Comparison of ENCODE assay signal across 24 mouse cellular contexts in genomic region chr9:95525376-95525775, GRCm38 (mm10). TPM values are rescaled to one million over a fixed set of nuclear protein-coding genes. Genes with fewer than 3 reads are reported as not detected.
"Had no signal": no experiment of that assay in that cellular context is flagged by ENCODE, and none has a peak within 500 bp of the region (broad histone marks: within the 10 kb centered on the region; RNA-seq: fewer than 3 reads in every experiment).

No protein-coding gene starts in this region.

- DNase-seq: liver, embryonic 13.5 days; lung, adult 18-20 months; lung, adult 2 months; lung, postnatal 36 days had no signal

- H3K27ac ChIP-seq: left cerebral cortex, adult 2 months; limb, embryonic 13.5 days; limb, embryonic 15.5 days; liver, embryonic 12.5 days; liver, embryonic 13.5 days; liver, embryonic 14.5 days; liver, embryonic 15.5 days; lung, embryonic 15.5 days; macrophage; midbrain, embryonic 10.5 days; midbrain, embryonic 12.5 days; midbrain, embryonic 13.5 days; midbrain, embryonic 15.5 days; neural tube, embryonic 12.5 days had no signal

- H3K27me3 ChIP-seq: limb, embryonic 13.5 days; limb, embryonic 15.5 days; liver, embryonic 12.5 days; liver, embryonic 13.5 days; liver, embryonic 15.5 days; lung, embryonic 15.5 days; midbrain, embryonic 12.5 days; midbrain, embryonic 13.5 days; midbrain, embryonic 15.5 days; neural tube, embryonic 12.5 days had no signal

- H3K4me1 ChIP-seq: limb, embryonic 13.5 days; limb, embryonic 15.5 days; lung, embryonic 15.5 days; midbrain, embryonic 10.5 days; midbrain, embryonic 12.5 days; midbrain, embryonic 13.5 days; midbrain, embryonic 15.5 days; neural tube, embryonic 12.5 days had no signal

- H3K4me2 ChIP-seq: limb, embryonic 13.5 days; limb, embryonic 15.5 days; liver, embryonic 11.5 days; liver, embryonic 12.5 days; liver, embryonic 13.5 days; liver, embryonic 15.5 days; lung, embryonic 14.5 days; lung, embryonic 15.5 days; midbrain, embryonic 11.5 days; midbrain, embryonic 12.5 days; midbrain, embryonic 13.5 days; midbrain, embryonic 15.5 days; neural tube, embryonic 12.5 days had no signal

- H3K4me3 ChIP-seq: left cerebral cortex, adult 2 months; limb, embryonic 13.5 days; limb, embryonic 15.5 days; liver, embryonic 12.5 days; liver, embryonic 13.5 days; liver, embryonic 15.5 days; lung, embryonic 15.5 days; megakaryocyte, embryonic 14.5 days; midbrain, embryonic 10.5 days; midbrain, embryonic 12.5 days; midbrain, embryonic 13.5 days; midbrain, embryonic 15.5 days; myocyte; neural tube, embryonic 12.5 days had no signal

- H3K36me3 ChIP-seq: limb, embryonic 13.5 days; limb, embryonic 15.5 days; liver, embryonic 12.5 days; liver, embryonic 13.5 days; liver, embryonic 15.5 days; lung, embryonic 15.5 days; midbrain, embryonic 10.5 days; midbrain, embryonic 12.5 days; midbrain, embryonic 13.5 days; midbrain, embryonic 15.5 days; neural tube, embryonic 12.5 days had no signal

- H3K9ac ChIP-seq: limb, embryonic 13.5 days; limb, embryonic 15.5 days; liver, embryonic 12.5 days; liver, embryonic 13.5 days; liver, embryonic 14.5 days; liver, embryonic 15.5 days; liver, postnatal 0 days; lung, embryonic 14.5 days; lung, embryonic 15.5 days; midbrain, embryonic 12.5 days; midbrain, embryonic 13.5 days; midbrain, embryonic 15.5 days; neural tube, embryonic 12.5 days had no signal

- ATAC-seq: liver, embryonic 12.5 days; lung, postnatal 0 days had no signal

- H3K9me3 ChIP-seq: limb, embryonic 13.5 days; limb, embryonic 15.5 days; liver, embryonic 12.5 days; liver, embryonic 13.5 days; liver, embryonic 15.5 days; lung, embryonic 15.5 days; midbrain, embryonic 10.5 days; midbrain, embryonic 12.5 days; midbrain, embryonic 13.5 days; midbrain, embryonic 15.5 days; neural tube, embryonic 12.5 days had no signal

RNA-seq across cellular contexts. Expression of gene Paqr9, which starts 34.1 kb away (rescaled TPM):
- polyA plus RNA-seq: lung, embryonic 14.5 days had no signal
